Mouse (Mus musculus): Measurements from ENCODE around the gene Fbxl13.

The Fbxl13 gene

DNA sequence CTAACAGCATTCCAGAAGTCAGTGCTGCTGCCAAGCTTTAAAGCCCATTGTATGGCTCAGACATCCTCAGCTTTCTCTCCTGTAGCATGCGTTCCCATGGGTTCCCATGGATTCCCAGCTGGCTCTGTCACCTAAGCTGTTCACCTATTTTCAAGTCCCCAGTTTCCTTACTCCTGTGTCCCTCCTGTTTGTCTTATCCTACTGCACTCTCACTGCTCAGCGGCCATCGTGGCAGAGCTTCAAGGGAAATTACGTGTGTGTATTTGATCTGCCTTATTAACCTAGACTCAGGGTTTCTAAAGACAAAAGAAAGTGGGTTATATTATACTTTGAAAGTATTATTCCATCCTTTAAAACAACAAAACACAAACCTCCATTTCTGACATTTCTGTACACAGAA, 156.3 kb downstream of the Fbxl13 start:
- in situ Hi-C loops (cut with MboI, MseI), result no loop called here

DNA sequence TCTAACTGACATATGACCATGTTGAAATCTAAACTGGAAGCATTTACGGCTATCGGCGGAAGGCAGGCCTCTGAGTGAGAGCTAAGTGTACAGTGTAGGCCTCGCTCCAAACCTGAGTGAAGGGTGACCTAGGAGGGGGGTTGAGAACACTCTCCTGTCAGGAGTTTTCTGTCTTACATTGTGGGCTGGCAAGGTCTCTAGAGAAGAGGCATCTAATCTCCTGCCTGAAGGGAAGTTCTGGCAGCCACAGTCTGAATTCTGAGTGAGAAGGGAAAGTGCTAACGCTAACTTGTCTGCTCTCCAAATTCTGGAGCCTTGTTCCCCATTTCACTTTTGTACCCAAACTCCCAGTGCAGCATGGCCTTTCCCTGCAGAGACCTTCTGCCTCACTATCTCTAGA, 156.9 kb downstream of the Fbxl13 start:
- in situ Hi-C loops (cut with MboI, MseI), result no loop called here

- in situ Hi-C loops (cut with MboI, MseI), result no loop called here
These were observed 157.7 kb downstream of the Fbxl13 start for GRCm38 (mm10) chr5:21487716-21488115.

DNA sequence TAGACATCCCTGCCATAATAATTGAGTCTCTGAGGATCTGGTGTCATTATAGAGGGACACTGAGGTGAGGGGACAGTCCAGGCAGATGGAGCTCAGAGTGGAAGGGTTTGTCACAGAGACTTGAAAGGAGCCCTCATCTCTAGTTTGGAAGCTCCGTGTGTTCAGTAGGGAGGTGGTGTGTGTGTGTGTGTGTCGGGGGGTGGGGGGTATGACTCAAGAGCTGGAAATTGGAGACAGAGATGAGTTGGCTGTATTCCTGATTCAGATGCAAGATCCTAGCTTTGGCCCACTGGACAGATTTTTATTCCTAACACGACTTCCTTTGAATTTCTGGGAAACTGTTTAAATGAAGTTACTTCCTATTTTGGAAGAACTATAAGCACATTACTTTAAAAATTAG, 158.1 kb downstream of the Fbxl13 start:
- in situ Hi-C loops (cut with MboI, MseI), result no loop called here

- in situ Hi-C loops (cut with MboI, MseI), result no loop called here
These were observed 158.6 kb downstream of the Fbxl13 start for GRCm38 (mm10) chr5:21486798-21487197.

GRCm38 (mm10) chr5:21485197-21485829, 160.1 kb downstream of the Fbxl13 start:
- in situ Hi-C loops (cut with MboI, MseI), result no loop called here

GRCm38 (mm10) chr5:21483275-21483674, 162.2 kb downstream of the Fbxl13 start:
- in situ Hi-C loops (cut with MboI, MseI), result no loop called here

- in situ Hi-C loops (cut with MboI, MseI), result no loop called here
These were observed 162.8 kb downstream of the Fbxl13 start for GRCm38 (mm10) chr5:21482446-21483222.

- in situ Hi-C loops (cut with MboI, MseI), result no loop called here
These were observed 163.9 kb downstream of the Fbxl13 start for GRCm38 (mm10) chr5:21481521-21481920.

GRCm38 (mm10) chr5:21479746-21480145, 165.7 kb downstream of the Fbxl13 start:
- in situ Hi-C loops (cut with MboI, MseI), result no loop called here

DNA sequence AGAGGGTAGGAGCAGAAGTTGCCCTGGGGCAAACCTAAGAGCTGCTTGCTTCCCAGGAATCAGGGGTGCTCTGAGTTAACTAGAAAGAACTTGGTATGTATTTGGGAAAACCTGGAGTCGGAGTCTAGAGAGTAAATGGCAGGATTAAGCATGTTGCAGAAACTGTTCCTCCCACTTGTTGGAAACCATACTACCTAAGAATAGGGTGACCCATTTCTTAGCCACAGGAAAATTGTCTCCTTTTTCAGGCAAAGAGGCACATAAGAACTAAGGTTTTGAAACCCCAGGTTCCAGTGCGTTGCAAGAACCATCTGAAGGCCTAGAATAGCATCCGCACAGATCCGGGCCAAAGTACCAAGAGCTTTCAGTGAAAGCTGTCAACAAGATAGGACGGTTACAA, 167.0 kb downstream of the Fbxl13 start:
- in situ Hi-C loops (cut with MboI, MseI), result no loop called here

DNA sequence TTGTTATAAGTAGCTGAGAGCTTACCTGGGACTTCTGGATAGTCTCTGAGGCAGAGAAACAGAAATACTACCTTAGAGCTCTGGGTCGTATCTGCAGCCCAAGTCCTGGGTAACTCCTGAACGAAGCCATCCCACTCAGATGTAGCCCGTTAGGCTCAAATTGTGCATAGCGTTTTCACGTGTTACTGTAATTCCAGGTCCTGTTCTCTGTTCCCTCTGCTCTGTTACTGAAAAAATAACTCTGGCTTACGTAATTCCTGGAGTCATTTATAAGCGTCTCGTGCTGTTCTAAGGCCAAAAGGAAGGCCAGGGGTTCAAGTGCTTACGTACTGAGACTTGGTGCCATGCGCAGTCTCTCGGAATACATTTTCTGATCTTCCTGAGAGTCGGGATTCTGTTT, 177.3 kb downstream of the Fbxl13 start:
- in situ Hi-C loops (cut with MboI, MseI), result loop anchor here in 1 of 2 experiments (10.0 kb wide), 1 partner anchor 127 kb away; no protein-coding TSS in a partner anchor

DNA sequence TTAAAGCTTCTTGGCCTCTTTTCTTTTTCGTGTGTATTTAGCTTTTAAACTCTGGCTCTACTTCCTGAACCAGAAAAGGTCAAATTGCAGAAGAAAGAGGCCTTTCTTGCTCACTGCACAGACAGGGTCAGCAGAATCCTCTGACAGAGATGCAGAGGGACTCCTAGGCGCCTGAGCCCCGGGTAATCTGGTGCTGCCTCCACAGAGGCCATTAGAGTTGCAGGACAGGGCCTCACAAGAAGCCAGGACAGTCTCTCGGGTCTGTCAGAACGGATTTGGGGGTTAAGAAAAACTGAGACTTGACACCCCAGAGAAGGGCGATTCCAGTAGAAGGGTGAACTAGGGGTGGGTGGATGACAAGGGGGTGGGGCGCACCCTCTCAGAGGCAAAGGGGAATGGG, 178.0 kb downstream of the Fbxl13 start:
- in situ Hi-C loops (cut with MboI, MseI), result loop anchor here in 1 of 2 experiments (10.0 kb wide), 1 partner anchor 127 kb away; no protein-coding TSS in a partner anchor

DNA sequence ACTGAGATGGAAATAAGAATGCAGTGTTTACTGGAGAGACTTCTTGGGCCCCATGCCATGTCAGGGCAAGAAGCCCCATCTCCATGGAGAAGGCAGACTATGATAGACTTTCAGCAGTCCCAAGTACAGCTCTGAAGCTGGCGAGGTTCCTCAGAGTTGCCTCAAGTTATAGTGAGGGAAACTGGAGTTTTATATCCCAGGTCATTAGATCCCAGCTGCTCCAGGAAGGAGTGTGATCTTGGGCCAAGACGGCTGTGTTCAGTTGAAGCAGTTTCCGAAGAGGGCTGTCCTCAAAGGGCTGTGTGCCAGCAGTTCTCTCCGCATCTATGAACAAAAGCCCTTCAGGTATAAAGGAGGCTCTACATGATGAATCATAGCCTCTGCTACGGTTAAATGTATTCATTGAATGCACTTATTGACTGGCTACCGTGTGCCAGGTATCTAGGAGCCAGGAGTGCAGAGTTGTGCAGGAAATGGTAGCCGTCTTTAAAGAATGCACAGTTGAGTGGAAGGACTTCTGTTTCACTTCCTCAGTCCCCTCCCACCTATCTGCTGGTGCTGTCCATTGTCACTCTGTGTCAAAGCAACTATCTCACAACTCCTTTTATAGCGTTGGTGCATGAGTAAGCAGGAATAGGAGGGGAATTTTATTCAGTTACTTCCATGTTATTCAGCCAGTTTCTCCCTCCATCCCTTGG, 204.5 kb downstream of the Fbxl13 start:
- in situ Hi-C loops (cut with MboI, MseI), result loop anchor here in 1 of 2 experiments (10.0 kb wide), 2 partner anchors 144 to 1266 kb away; no protein-coding TSS in a partner anchor

DNA sequence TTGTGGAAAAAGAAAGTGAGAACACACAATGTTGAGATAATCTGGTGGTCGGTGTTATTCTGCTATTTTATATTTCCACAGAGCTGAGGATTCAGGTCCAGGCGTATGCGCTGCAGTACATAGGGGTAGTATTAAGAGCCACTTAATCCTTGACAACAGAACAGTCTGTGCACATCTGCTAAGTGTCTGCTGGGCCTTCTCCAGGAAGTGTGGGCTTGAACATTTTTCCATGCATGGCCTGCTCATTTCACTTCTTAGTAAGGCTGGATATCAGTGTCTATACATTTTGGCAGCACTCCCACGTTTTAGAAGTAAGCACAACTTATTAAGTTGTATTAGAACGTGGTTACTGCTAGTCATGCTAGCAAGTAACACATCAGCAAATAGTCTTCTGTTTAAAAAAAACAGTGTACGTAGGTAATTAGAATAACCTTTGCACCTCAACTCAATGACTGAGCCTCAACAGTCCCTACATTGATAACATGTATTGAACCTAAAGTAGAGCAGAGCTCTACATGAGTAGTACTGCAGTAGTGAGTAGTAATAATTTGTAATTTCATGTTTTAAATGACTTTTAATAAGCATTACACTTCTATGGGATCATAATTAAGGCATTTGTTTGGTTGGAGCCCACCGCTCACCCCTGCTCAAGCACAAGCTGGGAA, 205.9 kb downstream of the Fbxl13 start:
- in situ Hi-C loops (cut with MboI, MseI), result loop anchor here in 1 of 2 experiments (10.0 kb wide), 2 partner anchors 145 to 1265 kb away; no protein-coding TSS in a partner anchor

DNA sequence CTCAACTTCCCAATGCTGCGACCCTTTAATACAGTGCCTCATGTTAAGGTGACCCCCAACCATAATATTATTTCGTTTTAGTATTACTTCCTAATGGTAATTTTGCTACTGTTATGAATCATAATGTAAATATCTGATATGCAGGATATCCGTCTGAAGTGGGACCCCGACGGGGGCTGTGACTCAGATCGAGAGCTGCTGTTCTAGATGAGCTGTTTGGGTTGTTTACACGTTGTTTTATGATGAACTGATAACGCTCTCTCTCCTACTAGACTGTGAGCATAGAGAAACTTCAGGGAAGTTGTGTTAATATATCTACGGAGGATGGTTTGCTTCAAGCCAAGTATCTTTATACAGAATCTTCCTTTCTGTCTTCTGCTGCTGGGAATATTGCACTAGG, 207.0 kb downstream of the Fbxl13 start:
- in situ Hi-C loops (cut with MboI, MseI), result no loop called here

- in situ Hi-C loops (cut with MboI, MseI), result no loop called here
These were observed 208.9 kb downstream of the Fbxl13 start for GRCm38 (mm10) chr5:21436471-21436975.

DNA sequence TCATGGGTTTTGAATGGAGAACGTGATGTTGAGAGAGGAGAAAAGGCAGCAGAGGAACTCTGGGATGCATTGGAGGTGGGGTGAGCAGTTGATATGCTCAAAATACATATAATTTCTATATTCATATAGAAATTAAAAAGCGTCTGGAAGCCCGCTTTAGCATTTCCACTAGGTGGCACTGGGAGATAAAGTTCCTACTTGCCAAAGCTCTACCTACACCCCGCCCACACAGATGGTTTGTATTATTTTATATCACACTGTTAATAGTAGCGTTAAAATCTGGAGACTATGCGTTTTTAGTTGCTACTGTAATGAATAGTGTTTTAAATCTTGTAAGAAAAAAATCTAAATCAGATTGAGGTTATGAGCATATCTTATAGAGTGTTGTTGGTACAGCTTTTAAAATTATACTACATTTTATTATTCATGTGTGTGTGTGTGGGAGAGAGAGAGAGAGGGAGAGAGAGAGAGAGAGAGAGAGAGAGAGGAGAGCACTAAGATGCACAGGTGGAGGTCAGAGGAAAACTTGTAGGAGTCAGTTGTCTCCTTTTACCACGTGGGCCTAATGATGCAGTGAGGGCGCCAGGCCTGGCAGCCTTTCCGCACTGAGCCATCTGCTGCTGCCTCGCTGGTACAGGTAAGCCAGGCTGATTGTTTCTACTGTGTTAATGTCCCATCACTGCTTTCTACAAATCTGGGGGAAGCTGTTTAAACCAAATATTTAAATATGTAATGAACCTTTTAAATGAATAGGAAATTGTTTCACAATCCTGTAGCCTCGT, 211.1 kb downstream of the Fbxl13 start:
- in situ Hi-C loops (cut with MboI, MseI), result no loop called here

Data from T-helper 17 cell (primary cell).